Comparison of ENCODE assay signal across 11 mouse cellular contexts in genomic region chr2:30686359-30686758, GRCm38 (mm10).
DNase-seq lines count a peak whose midpoint lies in the region; ATAC-seq lines count a peak whose summit lies in the region.
"Had no signal": no experiment of that assay in that cellular context is flagged by ENCODE, and none has a peak within 500 bp of the region (broad histone marks: within the 10 kb centered on the region; RNA-seq: fewer than 3 reads in every experiment).

No protein-coding gene starts in this region.

- no peak overlapping the region; the same call in 1 of the 2 replicates for H3K9ac ChIP-seq in kidney, embryonic 14.5 days (ENCODE audit: low read depth, low read length)
- no peak overlapping the region; the same call in 1 of the 2 replicates for H3K9ac ChIP-seq in forebrain, embryonic 12.5 days
- 0 out of 2 replicates have a peak overlapping the region, but pooled peaks have one; percentile 26 for H3K9ac ChIP-seq in hindbrain, embryonic 15.5 days
- peak overlapping the region; percentile 12; the same call in 1 of the 2 replicates for H3K9ac ChIP-seq in midbrain, embryonic 16.5 days (ENCODE audit: low read depth, low read length)

- no peaks in the 10 kb centered on the region for H3K36me3 ChIP-seq in kidney, embryonic 14.5 days (ENCODE audit: control insufficient read depth, insufficient read depth, low read length)
- no peaks in the 10 kb centered on the region for H3K36me3 ChIP-seq in forebrain, embryonic 12.5 days (replicated peaks)
- no peaks in the 10 kb centered on the region for H3K36me3 ChIP-seq in hindbrain, embryonic 15.5 days
- no peaks in the 10 kb centered on the region for H3K36me3 ChIP-seq in midbrain, embryonic 16.5 days (ENCODE audit: control insufficient read depth, insufficient read depth, low read length)

- H3K9me3 ChIP-seq in kidney, embryonic 14.5 days (ENCODE audit: control insufficient read depth, low read length): no peaks in the 10 kb centered on the region
- H3K9me3 ChIP-seq in forebrain, embryonic 12.5 days: no peaks in the 10 kb centered on the region
- no peaks in the 10 kb centered on the region for H3K9me3 ChIP-seq in hindbrain, embryonic 15.5 days
- H3K9me3 ChIP-seq in midbrain, embryonic 16.5 days (replicated peaks; ENCODE audit: control insufficient read depth, low read length, poor library complexity, severe bottlenecking): no peaks in the 10 kb centered on the region

- 78% methylated on average over 6 of the region's 6 CpGs for whole genome bisulfite sequencing in kidney, embryonic 14.5 days
- WGBS in forebrain, embryonic 12.5 days: 61% methylated on average over 6 of the region's 6 CpGs
- WGBS in hindbrain, embryonic 15.5 days: 71% methylated on average over 6 of the region's 6 CpGs
- WGBS in midbrain, embryonic 16.5 days: 68% methylated on average over 6 of the region's 6 CpGs

- peak overlapping the region; percentile 89; the same call in 1 of the 2 replicates for H3K27ac ChIP-seq in kidney, embryonic 14.5 days (ENCODE audit: low read depth, low read length)
- H3K27ac ChIP-seq in forebrain, embryonic 12.5 days: peak overlapping the region; percentile 90
- peak overlapping the region; percentile 82 for H3K27ac ChIP-seq in hindbrain, embryonic 15.5 days (replicated peaks)
- peak overlapping the region; percentile 76 for H3K27ac ChIP-seq in midbrain, embryonic 16.5 days (ENCODE audit: low read length)

- H3K27me3 ChIP-seq in kidney, embryonic 14.5 days (ENCODE audit: control insufficient read depth, insufficient read depth, low read length): no peaks in the 10 kb centered on the region
- H3K27me3 ChIP-seq in forebrain, embryonic 12.5 days: no peaks in the 10 kb centered on the region
- H3K27me3 ChIP-seq in hindbrain, embryonic 15.5 days: no peaks in the 10 kb centered on the region
- no peaks in the 10 kb centered on the region for H3K27me3 ChIP-seq in midbrain, embryonic 16.5 days (ENCODE audit: control insufficient read depth, insufficient read depth, low read depth, low read length)

- peaks cover 41% of the 10 kb centered on the region for H3K4me1 ChIP-seq in kidney, embryonic 14.5 days (ENCODE audit: control insufficient read depth, insufficient read depth, low read length)
- H3K4me1 ChIP-seq in forebrain, embryonic 12.5 days: peaks cover 74% of the 10 kb centered on the region
- H3K4me1 ChIP-seq in hindbrain, embryonic 15.5 days (replicated peaks): peaks cover 45% of the 10 kb centered on the region
- peaks cover 23% of the 10 kb centered on the region for H3K4me1 ChIP-seq in midbrain, embryonic 16.5 days (ENCODE audit: control insufficient read depth, insufficient read depth, low read length)

- no peak for DNase-seq in kidney, adult 11 months
- no peak for DNase-seq in cerebellum, adult 11 months
- DNase-seq: adrenal gland, postnatal 25 days; layer of hippocampus, postnatal 36 days; right cerebral cortex, postnatal 25 days; thymus, postnatal 25 days had no signal

- no peak overlapping the region for H3K4me2 ChIP-seq in kidney, embryonic 14.5 days (replicated peaks; ENCODE audit: low read depth, low read length)
- H3K4me2 ChIP-seq in forebrain, embryonic 12.5 days: no peak overlapping the region
- no peak overlapping the region for H3K4me2 ChIP-seq in hindbrain, embryonic 15.5 days
- H3K4me2 ChIP-seq in midbrain, embryonic 16.5 days (ENCODE audit: low read length): no peak overlapping the region

- ATAC-seq in kidney, embryonic 14.5 days (ENCODE audit: low FRiP score, low TSS enrichment): no peak
- ATAC-seq in forebrain, embryonic 12.5 days (ENCODE audit: low FRiP score): no peak
- ATAC-seq in hindbrain, embryonic 15.5 days (ENCODE audit: low FRiP score, low read depth): no peak
- ATAC-seq in midbrain, embryonic 16.5 days: no peak; the same call in 1 of the 2 replicates
- ATAC-seq in erythroid progenitor cell, adult 5-6 weeks (replicated peaks; ENCODE audit: low FRiP score, poor library complexity, severe bottlenecking): no peak

- no peak overlapping the region for H3K4me3 ChIP-seq in kidney, embryonic 14.5 days (ENCODE audit: low read length)
- H3K4me3 ChIP-seq in forebrain, embryonic 12.5 days (replicated peaks): no peak overlapping the region
- no peak overlapping the region for H3K4me3 ChIP-seq in hindbrain, embryonic 15.5 days
- H3K4me3 ChIP-seq in midbrain, embryonic 16.5 days (ENCODE audit: low read depth, low read length): no peak overlapping the region

Comparison
In these comparisons a context has a peak if more than half of its experiments do, and no peak if none do; other contexts are left out.
1. H3K9ac ChIP-seq: peak in hindbrain, embryonic 15.5 days (single experiment) and midbrain, embryonic 16.5 days (single experiment); none in kidney, embryonic 14.5 days (single experiment) and forebrain, embryonic 12.5 days (single experiment).
2. Peak in every context shown above with its lines, with median percentiles within 50 percentile points of each other: H3K27ac ChIP-seq.